Mouse (Mus musculus) ES-Bruce4 (cell line): ENCODE data around the gene Maf.

Experiments used
- CTCF ChIP-seq: IDR thresholded peaks from one replicate; pipeline ENCODE4 v1.8.1; 2011; ENCODE audit warnings: low read depth, low read length
- EP300 ChIP-seq: IDR thresholded peaks from 2 replicates; pipeline ENCODE4 v1.6.1; 2011; ENCODE audit warnings: low read depth, low read length; ENCODE audit not compliant: insufficient read depth

- TF ChIP-seq CTCF (no peak), EP300 (no peak)
Observed at GRCm38 (mm10) chr8:115753801-115754200, 46.2 kb upstream of the Maf start.
